Mouse (Mus musculus) midbrain, embryonic 16.5 days (tissue): Measurements from ENCODE around the gene Rab3a. TPM values are rescaled to one million over a fixed set of nuclear protein-coding genes. Genes with fewer than 3 reads are reported as not detected.

Experiments used
- ATAC-seq: fragments of 200-750 bp; cut with Nextera tagmentation; 2 replicates; pipeline ENCODE4 v1.8.0; 2017; ENCODE audit warnings: moderate TSS enrichment
- H3K27ac ChIP-seq: fragments of 300-500 bp; sonication (generic); 2 replicates; pipeline ENCODE4 v1.5.1; 2014; ENCODE audit warnings: mild to moderate bottlenecking, low read length, mixed read lengths
- H3K27me3 ChIP-seq: fragments of 300-500 bp; sonication (generic); 2 replicates; pipeline ENCODE4 v1.6.1; 2014; ENCODE audit warnings: low read depth, low read length, mixed read lengths; ENCODE audit not compliant: control insufficient read depth, insufficient read depth
- H3K36me3 ChIP-seq: fragments of 300-500 bp; sonication (generic); 2 replicates; pipeline ENCODE4 v1.6.1; 2014; ENCODE audit warnings: mild to moderate bottlenecking, low read length, moderate library complexity, mixed read lengths; ENCODE audit not compliant: control insufficient read depth, insufficient read depth
- H3K4me1 ChIP-seq: fragments of 300-500 bp; sonication (generic); 2 replicates; pipeline ENCODE4 v1.6.1; 2014; ENCODE audit warnings: mild to moderate bottlenecking, low read length, mixed read lengths; ENCODE audit not compliant: control insufficient read depth, insufficient read depth
- H3K4me2 ChIP-seq: fragments of 300-500 bp; sonication (generic); 2 replicates; pipeline ENCODE4 v1.6.1; 2014; ENCODE audit warnings: mild to moderate bottlenecking, low read length, mixed read lengths
- H3K4me3 ChIP-seq: fragments of 300-500 bp; sonication (generic); 2 replicates; pipeline ENCODE4 v1.5.1; 2014; ENCODE audit warnings: low read depth, mild to moderate bottlenecking, low read length, moderate library complexity, mixed read lengths
- H3K9ac ChIP-seq: fragments of 300-500 bp; sonication (generic); 2 replicates; pipeline ENCODE4 v1.6.1; 2014; ENCODE audit warnings: low read depth, low read length, mixed read lengths
- H3K9me3 ChIP-seq: fragments of 300-500 bp; sonication (generic); replicated peaks from 2 replicates; pipeline ENCODE4 v1.6.1; 2014; ENCODE audit warnings: mild to moderate bottlenecking, low read length, mixed read lengths; ENCODE audit not compliant: control insufficient read depth, poor library complexity, severe bottlenecking
- WGBS: fragments of 180-500 bp; shearing (Covaris S2); extraction: QIAGEN DNeasy Blood & Tissue Kit; methylation state at CpG from one replicate; pipeline ENCODE4 v1.1.7; 2014; 5-methylcytosine and 5-hydroxymethylcytosine counted together
- polyA plus RNA-seq: library from polyadenylated mRNA; unstranded; fragments of >200 nt; fragmentation: Nextera tagmentation; extraction: Ambion mirVana; gene quantifications from 2 replicates; pipeline ENCODE4 v1.2.1, GENCODE M21; 2015

Gene Rab3a
- polyA plus RNA-seq, 1 experiment from 2014 or later: 573 TPM

GRCm38 (mm10) chr8:70789046-70789445, 34.6 kb downstream of the Rab3a start:
- 85% methylated on average over 10 of the region's 10 CpGs for WGBS
- Histone ChIP-seq H3K36me3 (peaks cover 21% of the 10 kb centered on the region), H3K4me1 (peaks cover 24% of the 10 kb centered on the region), H3K27me3 (no peaks in the 10 kb centered on the region), H3K27ac (no peak overlapping the region), H3K9ac (no peak overlapping the region), H3K4me2 (no peak overlapping the region), H3K9me3 (no peaks in the 10 kb centered on the region), H3K4me3 (no peak overlapping the region)
- no peak for ATAC-seq

GRCm38 (mm10) chr8:70790846-70791245, 36.4 kb downstream of the Rab3a start:
- H3K9ac ChIP-seq: peak overlapping the region; percentile 89
- no peaks in the 10 kb centered on the region for H3K27me3 ChIP-seq
- H3K27ac ChIP-seq: no peak overlapping the region
- 66% methylated on average over 8 of the region's 8 CpGs for WGBS
- peak overlapping the region; percentile 71 for H3K4me2 ChIP-seq
- no peaks in the 10 kb centered on the region for H3K9me3 ChIP-seq
- no peak for ATAC-seq
- H3K4me3 ChIP-seq: no peak overlapping the region
- H3K36me3 ChIP-seq: peaks cover 12% of the 10 kb centered on the region
- peaks cover 24% of the 10 kb centered on the region for H3K4me1 ChIP-seq

- H3K9ac ChIP-seq: peak overlapping the region; percentile 89
- no peaks in the 10 kb centered on the region for H3K9me3 ChIP-seq
- H3K27me3 ChIP-seq: no peaks in the 10 kb centered on the region
- peaks cover 26% of the 10 kb centered on the region for H3K4me1 ChIP-seq
- ATAC-seq: no peak
- H3K27ac ChIP-seq: no peak overlapping the region
- peak overlapping the region; percentile 64; the same call in 1 of the 2 replicates for H3K4me3 ChIP-seq
- WGBS: 79% methylated on average over 7 of the region's 7 CpGs
- peak overlapping the region; percentile 71 for H3K4me2 ChIP-seq
- peaks cover 7% of the 10 kb centered on the region for H3K36me3 ChIP-seq
These were observed 36.8 kb downstream of the Rab3a start for GRCm38 (mm10) chr8:70791294-70791701.

- Histone ChIP-seq H3K4me1 (peaks cover 29% of the 10 kb centered on the region), H3K4me2 (peak overlapping the region; percentile 71), H3K36me3 (peaks cover 4% of the 10 kb centered on the region), H3K9ac (peak overlapping the region; percentile 89), H3K4me3 (peak overlapping the region; percentile 64), H3K27ac (peak overlapping the region; percentile 90), H3K27me3 (no peaks in the 10 kb centered on the region), H3K9me3 (no peaks in the 10 kb centered on the region)
- ATAC-seq: peak; percentile 88
- WGBS: 5% methylated on average over 57 of the region's 58 CpGs
These were observed 37.7 kb downstream of the Rab3a start for GRCm38 (mm10) chr8:70791975-70792691.

DNA sequence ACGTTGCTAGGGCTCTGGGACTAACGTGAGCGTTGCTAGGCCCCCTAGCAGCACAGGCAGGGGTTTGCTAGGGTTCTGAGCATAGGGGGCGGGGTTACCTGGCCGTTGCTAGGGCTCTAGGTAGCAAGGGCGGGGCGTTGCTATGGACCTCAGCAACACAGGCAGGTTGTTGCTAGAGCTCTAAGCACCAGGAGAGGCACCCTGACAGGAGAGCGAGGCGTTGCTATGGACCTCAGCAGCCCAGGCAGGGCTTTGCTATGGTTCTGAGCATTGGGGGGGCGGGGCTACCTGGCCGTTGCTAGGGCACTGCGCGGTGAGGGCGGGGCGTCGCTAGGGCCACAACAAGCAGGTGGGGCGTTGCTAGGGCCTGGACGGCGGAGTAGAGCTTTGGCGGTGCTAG, 38.2 kb downstream of the Rab3a start:
- peak; percentile 62 for ATAC-seq
- peak overlapping the region; percentile 64 for H3K4me3 ChIP-seq
- WGBS: under 1% methylated on average over 20 of the region's 20 CpGs
- H3K27me3 ChIP-seq: no peaks in the 10 kb centered on the region
- H3K36me3 ChIP-seq: no peaks in the 10 kb centered on the region; the same call in none of the 2 replicates
- peak overlapping the region; percentile 71 for H3K4me2 ChIP-seq
- H3K9ac ChIP-seq: peak overlapping the region; percentile 89
- peaks cover 30% of the 10 kb centered on the region for H3K4me1 ChIP-seq
- H3K9me3 ChIP-seq: no peaks in the 10 kb centered on the region
- peak overlapping the region; percentile 90 for H3K27ac ChIP-seq

- Histone ChIP-seq H3K4me2 (no peak overlapping the region), H3K4me3 (no peak overlapping the region), H3K9ac (no peak overlapping the region), H3K27me3 (peaks cover 3% of the 10 kb centered on the region; the same call in 1 of the 2 replicates), H3K27ac (no peak overlapping the region), H3K4me1 (peaks cover 35% of the 10 kb centered on the region), H3K9me3 (no peaks in the 10 kb centered on the region), H3K36me3 (no peaks in the 10 kb centered on the region)
- no peak for ATAC-seq
- 88% methylated on average over 2 of the region's 2 CpGs for WGBS
These were observed 39.7 kb downstream of the Rab3a start for GRCm38 (mm10) chr8:70794215-70794614.

GRCm38 (mm10) chr8:70795370-70795769, 40.9 kb downstream of the Rab3a start:
- Histone ChIP-seq H3K4me2 (no peak overlapping the region), H3K9ac (no peak overlapping the region), H3K27ac (no peak overlapping the region), H3K36me3 (no peaks in the 10 kb centered on the region), H3K4me1 (peaks cover 35% of the 10 kb centered on the region), H3K27me3 (peaks cover 8% of the 10 kb centered on the region), H3K4me3 (no peak overlapping the region), H3K9me3 (no peaks in the 10 kb centered on the region)
- ATAC-seq: no peak
- whole genome bisulfite sequencing: 85% methylated on average over 2 of the region's 2 CpGs

DNA sequence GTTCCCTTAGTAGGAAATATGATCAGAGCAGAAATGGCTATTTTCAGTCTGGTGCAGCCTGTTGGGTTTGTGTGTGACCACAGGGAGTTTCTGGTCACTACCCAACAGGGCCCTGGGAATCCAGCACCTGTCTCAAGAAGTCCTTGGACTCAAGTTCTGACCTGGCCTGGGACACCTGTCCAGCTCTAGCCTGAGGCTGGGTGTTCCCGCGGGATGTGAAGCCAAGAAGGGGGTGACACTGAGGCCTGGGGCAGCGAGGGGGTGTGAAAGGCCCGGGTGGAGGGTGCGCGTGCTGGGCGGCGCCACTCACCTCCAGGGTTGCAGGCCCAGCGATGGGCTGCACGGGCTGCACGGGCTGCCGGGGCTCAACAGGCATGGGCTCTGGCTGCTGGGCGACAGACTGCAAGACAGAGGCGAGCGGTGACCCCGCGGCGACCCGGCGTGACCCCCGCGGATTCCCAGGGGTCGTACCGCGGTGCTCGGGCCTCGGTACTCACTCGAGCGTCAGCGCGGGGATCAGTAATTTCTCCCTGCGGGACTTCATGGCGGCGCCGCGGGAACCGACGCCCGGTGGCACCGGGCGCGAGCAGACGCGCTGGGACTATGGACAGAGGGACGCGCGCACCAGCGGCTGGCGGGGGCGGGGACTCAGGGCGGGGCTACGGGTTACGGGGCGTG, 42.1 kb downstream of the Rab3a start:
- no peaks in the 10 kb centered on the region for H3K9me3 ChIP-seq
- H3K4me1 ChIP-seq: peaks cover 26% of the 10 kb centered on the region
- WGBS: 1% methylated on average over 46 of the region's 54 CpGs
- H3K36me3 ChIP-seq: no peaks in the 10 kb centered on the region
- peak overlapping the region; percentile 75 for H3K9ac ChIP-seq
- peak overlapping the region; percentile 43; the same call in 1 of the 2 replicates for H3K27ac ChIP-seq
- peak overlapping the region; percentile 56 for H3K4me3 ChIP-seq
- H3K4me2 ChIP-seq: peak overlapping the region; percentile 91
- H3K27me3 ChIP-seq: peaks cover 8% of the 10 kb centered on the region
- peak; percentile 1; the same call in 1 of the 2 replicates for ATAC-seq
